Mouse (Mus musculus): ENCODE data around the gene Spint3. TPM values are rescaled to one million over a fixed set of nuclear protein-coding genes. Genes with fewer than 3 reads are reported as not detected.
A peak's percentile ranks its signal among the peaks of the same experiment; 100 is the strongest.

The Spint3 gene
- total and polyA plus RNA-seq, 3 experiments, result not detected

DNA sequence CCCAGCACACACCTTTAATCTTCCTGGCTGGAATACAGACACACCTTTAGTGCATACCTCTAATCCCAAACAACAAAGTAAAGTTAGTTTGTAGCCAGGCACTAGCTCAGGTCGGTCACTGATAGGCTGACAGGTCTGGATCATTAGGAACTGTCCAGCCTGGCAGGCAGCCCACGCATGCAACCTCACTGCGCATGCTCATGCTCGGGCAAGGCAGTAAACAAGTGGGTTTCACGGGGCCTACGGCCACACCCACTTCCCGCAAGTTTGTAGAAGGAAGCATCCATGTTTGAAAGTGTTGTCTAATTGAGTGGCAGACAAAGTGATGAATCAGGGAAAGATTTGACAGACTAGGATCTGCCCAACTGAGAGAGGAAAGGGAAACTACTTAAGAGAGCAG, 30.7 kb downstream of the Spint3 start:
- no peak for TF ChIP-seq GATA2 (IDR thresholded peaks at IDR 0.05; ENCODE audit: borderline replicate concordance, low read depth, low read length)
- no peak for TF ChIP-seq GATA1 (IDR thresholded peaks at IDR 0.05; ENCODE audit: borderline replicate concordance, low read length)
- TF ChIP-seq POLR2AphosphoS5 (IDR thresholded peaks at IDR 0.05; ENCODE audit: insufficient replicate concordance, low read depth, low read length), result no peak
- no peak for TF ChIP-seq TAL1 (conservative IDR thresholded peaks at IDR 0.05; ENCODE audit: low read depth, low read length)
- TF ChIP-seq CTCF (IDR thresholded peaks at IDR 0.05; ENCODE audit: low read depth, low read length), result no peak
- ATAC-seq (ENCODE audit: extremely low read depth, insufficient number of reproducible peaks, low FRiP score, poor library complexity, severe bottlenecking), result no peak
- Histone ChIP-seq H3K36me3 (replicated peaks) (no peaks in the 10 kb centered on the region), H3K4me1 (ENCODE audit: insufficient read depth, low read depth, low read length) (no peaks in the 10 kb centered on the region), H3K4me3 (ENCODE audit: low read depth, low read length) (no peak overlapping the region), H3K9me3 (replicated peaks) (no peaks in the 10 kb centered on the region), H3K27me3 (ENCODE audit: insufficient read depth, low read length) (peaks cover 2% of the 10 kb centered on the region; the same call in 1 of the 2 replicates)
- DNase-seq (ENCODE audit: low spot score), result no peak

DNA sequence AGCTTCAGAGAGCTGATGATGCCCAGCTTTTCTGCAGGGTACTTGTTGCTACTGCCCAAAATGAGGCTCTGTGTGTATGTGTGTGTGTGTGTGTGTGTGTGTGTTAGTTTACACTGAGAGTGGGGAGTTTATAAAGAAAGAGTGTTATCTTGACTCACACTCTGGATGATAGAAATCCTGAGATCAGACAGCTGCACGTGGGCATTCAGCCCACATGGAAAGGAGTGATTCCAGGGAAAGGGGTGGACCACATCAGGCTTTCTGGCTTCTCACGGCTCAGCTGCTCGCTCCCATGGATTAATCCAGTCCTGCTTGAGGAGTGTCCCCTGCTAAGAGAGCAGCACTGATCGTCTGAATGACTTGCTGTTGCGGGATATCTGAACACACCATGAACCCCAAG, 31.1 kb downstream of the Spint3 start:
- H3K9me3 ChIP-seq (replicated peaks), result no peaks in the 10 kb centered on the region
- DNase-seq (ENCODE audit: low spot score) (no peak), ATAC-seq (ENCODE audit: extremely low read depth, insufficient number of reproducible peaks, low FRiP score, poor library complexity, severe bottlenecking) (no peak)
- H3K4me1 ChIP-seq (ENCODE audit: insufficient read depth, low read depth, low read length), result no peaks in the 10 kb centered on the region
- no peaks in the 10 kb centered on the region for H3K36me3 ChIP-seq (replicated peaks)
- peaks cover 2% of the 10 kb centered on the region; the same call in 1 of the 2 replicates for H3K27me3 ChIP-seq (ENCODE audit: insufficient read depth, low read length)
- no peak overlapping the region for H3K4me3 ChIP-seq (ENCODE audit: low read depth, low read length)
- TF ChIP-seq POLR2AphosphoS5 (IDR thresholded peaks at IDR 0.05; ENCODE audit: insufficient replicate concordance, low read depth, low read length) (no peak), GATA1 (IDR thresholded peaks at IDR 0.05; ENCODE audit: borderline replicate concordance, low read length) (no peak), CTCF (IDR thresholded peaks at IDR 0.05; ENCODE audit: low read depth, low read length) (no peak), GATA2 (IDR thresholded peaks at IDR 0.05; ENCODE audit: borderline replicate concordance, low read depth, low read length) (no peak), TAL1 (conservative IDR thresholded peaks at IDR 0.05; ENCODE audit: low read depth, low read length) (no peak)

GRCm38 (mm10) chr2:164540652-164541427, 32.4 kb downstream of the Spint3 start:
- no peaks in the 10 kb centered on the region for H3K36me3 ChIP-seq (replicated peaks)
- DNase-seq (ENCODE audit: low spot score) (no peak), ATAC-seq (ENCODE audit: extremely low read depth, insufficient number of reproducible peaks, low FRiP score, poor library complexity, severe bottlenecking) (no peak)
- no peaks in the 10 kb centered on the region for H3K4me1 ChIP-seq (ENCODE audit: insufficient read depth, low read depth, low read length)
- H3K4me3 ChIP-seq (ENCODE audit: low read depth, low read length), result no peak overlapping the region
- H3K9me3 ChIP-seq (replicated peaks), result no peaks in the 10 kb centered on the region
- H3K27me3 ChIP-seq (ENCODE audit: insufficient read depth, low read length), result peaks cover 5% of the 10 kb centered on the region
- TF ChIP-seq GATA2 (IDR thresholded peaks at IDR 0.05; ENCODE audit: borderline replicate concordance, low read depth, low read length) (no peak), GATA1 (IDR thresholded peaks at IDR 0.05; ENCODE audit: borderline replicate concordance, low read length) (no peak), TAL1 (conservative IDR thresholded peaks at IDR 0.05; ENCODE audit: low read depth, low read length) (no peak), CTCF (IDR thresholded peaks at IDR 0.05; ENCODE audit: low read depth, low read length) (no peak), POLR2AphosphoS5 (IDR thresholded peaks at IDR 0.05; ENCODE audit: insufficient replicate concordance, low read depth, low read length) (no peak)

DNA sequence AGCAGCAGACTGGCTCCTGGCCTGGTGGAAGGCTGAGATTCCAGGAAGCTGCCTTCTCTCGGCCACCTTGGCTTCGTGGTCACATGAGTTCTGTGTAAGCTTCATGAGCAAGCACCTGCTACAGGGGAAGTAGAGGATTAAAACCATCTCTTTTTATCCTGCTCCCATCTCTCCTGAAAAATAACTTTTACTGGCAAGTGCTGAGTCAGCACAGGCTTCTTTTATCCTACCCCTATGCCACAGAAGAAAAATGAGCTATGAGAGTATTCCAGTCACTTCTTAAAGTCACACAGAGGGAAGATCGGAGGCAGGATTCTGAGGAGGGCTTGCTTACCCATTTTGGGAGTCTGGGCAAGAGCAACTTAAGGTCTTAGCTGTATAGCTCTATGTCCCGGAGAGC, 36.3 kb downstream of the Spint3 start:
- Histone ChIP-seq H3K27me3 (ENCODE audit: insufficient read depth, low read length) (peaks cover 6% of the 10 kb centered on the region; the same call in 1 of the 2 replicates), H3K36me3 (replicated peaks) (no peaks in the 10 kb centered on the region), H3K9me3 (replicated peaks) (no peaks in the 10 kb centered on the region), H3K4me3 (ENCODE audit: low read depth, low read length) (no peak overlapping the region), H3K4me1 (ENCODE audit: insufficient read depth, low read depth, low read length) (no peaks in the 10 kb centered on the region)
- no peak for DNase-seq (ENCODE audit: low spot score)
- no peak for TF ChIP-seq CTCF (IDR thresholded peaks at IDR 0.05; ENCODE audit: low read depth, low read length)
- TF ChIP-seq POLR2AphosphoS5 (IDR thresholded peaks at IDR 0.05; ENCODE audit: insufficient replicate concordance, low read depth, low read length), result no peak
- no peak for TF ChIP-seq TAL1 (conservative IDR thresholded peaks at IDR 0.05; ENCODE audit: low read depth, low read length)
- no peak for TF ChIP-seq GATA2 (IDR thresholded peaks at IDR 0.05; ENCODE audit: borderline replicate concordance, low read depth, low read length)
- no peak for TF ChIP-seq GATA1 (IDR thresholded peaks at IDR 0.05; ENCODE audit: borderline replicate concordance, low read length)
- no peak for ATAC-seq (ENCODE audit: extremely low read depth, insufficient number of reproducible peaks, low FRiP score, poor library complexity, severe bottlenecking)

DNA sequence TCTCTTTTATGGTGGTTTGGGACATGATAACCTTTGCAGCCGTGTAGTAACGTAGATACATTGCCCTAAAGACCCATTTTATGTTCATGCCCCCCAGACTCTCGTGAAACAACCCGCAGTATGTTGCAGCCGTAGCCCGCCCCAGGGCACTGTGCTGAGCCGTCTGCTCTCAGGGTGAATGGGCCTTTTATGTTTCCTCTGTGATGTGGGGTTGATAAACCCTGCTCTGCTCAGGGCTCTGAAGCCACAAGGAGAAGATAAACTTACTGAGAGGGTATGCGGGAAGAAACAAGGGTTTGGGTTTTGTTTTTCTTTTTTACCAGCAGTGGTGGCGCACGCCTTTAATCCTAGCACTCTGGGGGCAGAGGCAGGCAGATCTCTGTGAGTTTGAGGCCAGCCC, 38.9 kb downstream of the Spint3 start:
- Histone ChIP-seq H3K27me3 (ENCODE audit: insufficient read depth, low read length) (peaks cover 6% of the 10 kb centered on the region; the same call in 1 of the 2 replicates), H3K36me3 (replicated peaks) (no peaks in the 10 kb centered on the region), H3K4me1 (ENCODE audit: insufficient read depth, low read depth, low read length) (no peaks in the 10 kb centered on the region), H3K9me3 (replicated peaks) (no peaks in the 10 kb centered on the region), H3K4me3 (ENCODE audit: low read depth, low read length) (no peak overlapping the region)
- ATAC-seq (ENCODE audit: extremely low read depth, insufficient number of reproducible peaks, low FRiP score, poor library complexity, severe bottlenecking), result no peak
- no peak for TF ChIP-seq TAL1 (conservative IDR thresholded peaks at IDR 0.05; ENCODE audit: low read depth, low read length)
- TF ChIP-seq CTCF (IDR thresholded peaks at IDR 0.05; ENCODE audit: low read depth, low read length), result no peak
- TF ChIP-seq GATA1 (IDR thresholded peaks at IDR 0.05; ENCODE audit: borderline replicate concordance, low read length), result no peak
- no peak for TF ChIP-seq POLR2AphosphoS5 (IDR thresholded peaks at IDR 0.05; ENCODE audit: insufficient replicate concordance, low read depth, low read length)
- no peak for TF ChIP-seq GATA2 (IDR thresholded peaks at IDR 0.05; ENCODE audit: borderline replicate concordance, low read depth, low read length)
- DNase-seq (ENCODE audit: low spot score), result no peak

DNA sequence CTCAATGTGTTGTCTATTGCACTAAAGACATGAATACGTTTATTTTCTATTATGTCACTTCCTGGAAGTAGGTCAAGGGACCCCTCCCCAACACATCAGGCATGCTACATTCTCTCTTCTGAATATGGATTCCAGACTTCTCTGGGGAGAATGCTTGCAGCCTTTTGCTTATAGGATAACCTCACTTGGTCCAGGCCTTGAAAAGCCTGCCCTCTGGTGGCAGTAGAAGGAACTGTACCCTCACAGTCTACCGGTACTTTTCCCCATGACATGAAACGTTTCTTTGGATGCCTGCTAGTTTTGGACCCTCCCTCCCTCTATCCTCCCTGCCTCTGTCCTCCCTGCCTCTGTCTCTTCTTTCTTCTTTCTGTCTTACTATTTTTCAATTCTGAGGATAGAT, 42.1 kb downstream of the Spint3 start:
- no peak overlapping the region for H3K4me3 ChIP-seq (ENCODE audit: low read depth, low read length)
- peaks cover 3% of the 10 kb centered on the region; the same call in 1 of the 2 replicates for H3K27me3 ChIP-seq (ENCODE audit: insufficient read depth, low read length)
- H3K36me3 ChIP-seq (replicated peaks), result no peaks in the 10 kb centered on the region
- no peaks in the 10 kb centered on the region for H3K4me1 ChIP-seq (ENCODE audit: insufficient read depth, low read depth, low read length)
- ATAC-seq (ENCODE audit: extremely low read depth, insufficient number of reproducible peaks, low FRiP score, poor library complexity, severe bottlenecking) (no peak), DNase-seq (ENCODE audit: low spot score) (peak; percentile 47)
- TF ChIP-seq TAL1 (conservative IDR thresholded peaks at IDR 0.05; ENCODE audit: low read depth, low read length) (no peak), CTCF (IDR thresholded peaks at IDR 0.05; ENCODE audit: low read depth, low read length) (peak; percentile 97)
- H3K9me3 ChIP-seq (replicated peaks), result peaks cover 7% of the 10 kb centered on the region

Data from G1E (cell line).